Comparison of ENCODE assay signal across 22 mouse cellular contexts in the genomic region with DNA sequence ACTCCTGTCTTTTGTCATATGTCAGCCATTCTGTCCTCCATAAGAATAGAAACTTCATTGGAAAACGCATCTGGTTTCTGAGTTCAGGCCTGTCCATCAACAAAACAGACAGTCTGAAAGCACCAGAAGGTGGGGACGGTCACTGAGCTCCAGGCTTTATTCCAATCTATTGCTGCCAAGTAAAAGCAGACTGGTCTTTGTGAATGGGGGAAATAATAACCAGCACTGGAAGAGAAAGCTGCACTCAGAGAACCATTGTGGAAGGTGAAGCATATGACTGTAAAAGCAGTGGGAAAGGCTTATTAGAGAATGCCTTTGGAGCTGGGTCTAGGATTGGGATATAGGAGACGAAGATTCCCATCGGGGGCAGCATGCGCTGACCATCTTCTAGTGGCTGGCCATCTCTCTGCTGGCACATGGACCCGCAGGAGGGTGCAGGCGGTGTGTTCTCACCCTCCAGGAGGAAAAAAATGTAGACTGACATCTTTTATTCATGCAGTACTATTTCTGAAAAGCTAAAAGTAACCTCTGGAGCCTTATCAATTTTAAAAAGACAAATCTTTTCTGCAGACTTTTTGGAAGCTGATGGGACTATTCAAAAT.
DNase-seq lines count a peak whose midpoint lies in the region; ATAC-seq lines count a peak whose summit lies in the region.
"Had no signal": no experiment of that assay in that cellular context is flagged by ENCODE, and none has a peak within 500 bp of the region (broad histone marks: within the 10 kb centered on the region; RNA-seq: fewer than 3 reads in every experiment).

No protein-coding gene starts in this region.

- no peak overlapping the region for H3K4me3 ChIP-seq in hindbrain, embryonic 11.5 days (ENCODE audit: low read depth, low read length)
- H3K4me3 ChIP-seq in hindbrain, embryonic 14.5 days (replicated peaks; ENCODE audit: low read length) = no peak overlapping the region
- H3K4me3 ChIP-seq: erythroblast, embryonic 14.5 days; heart, embryonic 13.5 days; liver, embryonic 15.5 days; megakaryocyte, embryonic 14.5 days; neural tube, embryonic 12.5 days had no signal

- no peak overlapping the region for H3K9ac ChIP-seq in hindbrain, embryonic 11.5 days (ENCODE audit: low read depth, low read length)
- no peak overlapping the region for H3K9ac ChIP-seq in hindbrain, embryonic 14.5 days
- H3K9ac ChIP-seq: heart, embryonic 13.5 days; liver, embryonic 15.5 days; neural tube, embryonic 12.5 days had no signal

- no peak for ATAC-seq in hindbrain, embryonic 11.5 days (ENCODE audit: low FRiP score)
- no peak for ATAC-seq in hindbrain, embryonic 14.5 days (ENCODE audit: low FRiP score)
- ATAC-seq in megakaryocyte progenitor cell, adult 5-6 weeks (replicated peaks; ENCODE audit: poor library complexity) = no peak
- ATAC-seq: inflammation-experienced regulatory T-cells, adult 6 months; lung, postnatal 0 days had no signal

- no peaks in the 10 kb centered on the region for H3K27me3 ChIP-seq in hindbrain, embryonic 11.5 days (ENCODE audit: control insufficient read depth, insufficient read depth, low read length)
- no peaks in the 10 kb centered on the region for H3K27me3 ChIP-seq in hindbrain, embryonic 14.5 days (ENCODE audit: control insufficient read depth, insufficient read depth, low read length)
- H3K27me3 ChIP-seq: CH12.LX; heart, embryonic 13.5 days; liver, embryonic 15.5 days; megakaryocyte, embryonic 14.5 days; neural tube, embryonic 12.5 days had no signal

- H3K27ac ChIP-seq in hindbrain, embryonic 11.5 days (ENCODE audit: low read depth, low read length) = no peak overlapping the region
- no peak overlapping the region for H3K27ac ChIP-seq in hindbrain, embryonic 14.5 days
- H3K27ac ChIP-seq: heart, embryonic 13.5 days; liver, embryonic 15.5 days; neural tube, embryonic 12.5 days; stomach, postnatal 0 days had no signal

- H3K4me1 ChIP-seq in hindbrain, embryonic 11.5 days (replicated peaks; ENCODE audit: control insufficient read depth, insufficient read depth, low read length) = no peaks in the 10 kb centered on the region
- no peaks in the 10 kb centered on the region for H3K4me1 ChIP-seq in hindbrain, embryonic 14.5 days (replicated peaks; ENCODE audit: control insufficient read depth, insufficient read depth, low read length)
- H3K4me1 ChIP-seq: heart, embryonic 13.5 days; liver, embryonic 15.5 days; megakaryocyte, embryonic 14.5 days; neural tube, embryonic 12.5 days had no signal

- no peak overlapping the region for H3K4me2 ChIP-seq in hindbrain, embryonic 11.5 days (replicated peaks; ENCODE audit: low read depth, low read length)
- no peak overlapping the region for H3K4me2 ChIP-seq in hindbrain, embryonic 14.5 days (replicated peaks)
- H3K4me2 ChIP-seq: heart, embryonic 13.5 days; liver, embryonic 15.5 days; neural tube, embryonic 12.5 days had no signal

- WGBS in hindbrain, embryonic 11.5 days = 72% methylated on average over 7 of the region's 7 CpGs
- 62% methylated on average over 7 of the region's 7 CpGs for WGBS in hindbrain, embryonic 14.5 days

- peak; percentile 44 to 62 for DNase-seq in cerebellum, postnatal 14 days
- no peak for DNase-seq in cerebellum, adult 18-20 months
- peak; percentile 1 for DNase-seq in hindbrain, embryonic 11.5 days (ENCODE audit: low spot score)
- no peak for DNase-seq in hindbrain, embryonic 14.5 days (ENCODE audit: low spot score)
- DNase-seq in brain, adult 2 months (ENCODE audit: low read depth, low spot score) = peak; percentile 24
- peak; percentile 4 for DNase-seq in layer of hippocampus, adult 9-10 months (ENCODE audit: low spot score)
- DNase-seq in c-Kit-positive CD71-positive TER-119-positive erythroid progenitor cells, embryonic 14.5 days (ENCODE audit: low spot score) = no peak
- DNase-seq: cerebellum, adult 2 months; heart, postnatal 4 days; kidney, adult 8-10 months; kidney, postnatal 36 days; thymus, postnatal 14 days had no signal

- H3K36me3 ChIP-seq in hindbrain, embryonic 11.5 days (ENCODE audit: control insufficient read depth, insufficient read depth, low read length) = no peaks in the 10 kb centered on the region
- no peaks in the 10 kb centered on the region for H3K36me3 ChIP-seq in hindbrain, embryonic 14.5 days (replicated peaks; ENCODE audit: control insufficient read depth, insufficient read depth)
- H3K36me3 ChIP-seq: heart, embryonic 13.5 days; liver, embryonic 15.5 days; neural tube, embryonic 12.5 days had no signal

- H3K9me3 ChIP-seq in hindbrain, embryonic 11.5 days (ENCODE audit: control insufficient read depth, low read length) = no peaks in the 10 kb centered on the region
- H3K9me3 ChIP-seq in hindbrain, embryonic 14.5 days (ENCODE audit: control insufficient read depth, low read length) = no peaks in the 10 kb centered on the region
- H3K9me3 ChIP-seq: heart, embryonic 13.5 days; liver, embryonic 15.5 days; megakaryocyte, embryonic 14.5 days; neural tube, embryonic 12.5 days had no signal

Comparison
In these comparisons a context has a peak if more than half of its experiments do, and no peak if none do; other contexts are left out.
1. DNase-seq: peak in cerebellum, postnatal 14 days (2 of 2), hindbrain, embryonic 11.5 days (single experiment), brain, adult 2 months (single experiment) and layer of hippocampus, adult 9-10 months (single experiment); none in cerebellum, adult 18-20 months (0 of 2), hindbrain, embryonic 14.5 days (single experiment) and c-Kit-positive CD71-positive TER-119-positive erythroid progenitor cells, embryonic 14.5 days (single experiment).